Mouse (Mus musculus) leukemia stem cell, adult 10-12 weeks (primary cell): ENCODE data around the gene L3mbtl1. TPM values are rescaled to one million over a fixed set of nuclear protein-coding genes. Genes with fewer than 3 reads are reported as not detected.

ENCODE experiments used
- polyA plus RNA-seq: library from polyadenylated mRNA; stranded (reverse); fragments of >175 nt; gene quantifications from 2 replicates; pipeline ENCODE4 v1.2.3, GENCODE M21; 2012; ENCODE audit warnings: low replicate concordance

L3mbtl1 gene
- polyA plus RNA-seq = 0.49 and 0.73 TPM in 2 replicates

DNA sequence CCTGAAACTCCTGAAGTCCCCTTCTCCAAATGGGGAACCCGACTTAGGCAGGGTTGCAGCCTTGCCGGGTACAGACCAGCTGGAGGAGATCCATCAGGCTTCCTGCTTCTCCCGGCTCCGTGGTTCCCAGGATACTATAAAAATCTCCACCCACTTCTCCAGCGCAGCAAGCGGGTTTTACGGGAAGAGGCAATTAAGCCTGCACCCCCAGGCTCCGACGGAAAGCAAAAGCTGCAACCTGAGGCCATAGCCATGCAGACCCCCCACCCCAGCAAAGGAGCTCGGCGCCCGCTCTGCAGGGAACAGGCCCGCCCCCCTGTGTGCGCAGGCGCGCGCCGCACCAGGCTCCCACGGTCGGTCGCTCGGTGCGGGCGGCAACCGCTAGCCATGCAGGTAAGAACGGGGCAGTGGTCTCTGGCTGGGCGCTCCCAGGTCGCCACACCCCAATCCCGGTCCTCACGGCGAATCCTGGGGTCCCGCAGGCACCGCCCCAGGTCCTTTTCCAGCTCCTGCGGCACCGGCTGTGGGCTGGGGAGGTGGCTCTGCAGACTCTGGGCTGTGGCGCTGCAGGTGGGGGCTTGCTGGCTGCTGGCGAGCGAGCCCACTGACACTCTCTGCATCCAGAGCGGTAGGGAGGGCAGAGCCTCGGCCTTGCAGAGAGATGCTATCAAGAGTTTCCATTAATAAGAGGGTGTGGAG is at the start of gene L3mbtl1:
TSS of gene L3mbtl1 (plus strand) at position 325 of the 699 bp plus-strand sequence.

DNA sequence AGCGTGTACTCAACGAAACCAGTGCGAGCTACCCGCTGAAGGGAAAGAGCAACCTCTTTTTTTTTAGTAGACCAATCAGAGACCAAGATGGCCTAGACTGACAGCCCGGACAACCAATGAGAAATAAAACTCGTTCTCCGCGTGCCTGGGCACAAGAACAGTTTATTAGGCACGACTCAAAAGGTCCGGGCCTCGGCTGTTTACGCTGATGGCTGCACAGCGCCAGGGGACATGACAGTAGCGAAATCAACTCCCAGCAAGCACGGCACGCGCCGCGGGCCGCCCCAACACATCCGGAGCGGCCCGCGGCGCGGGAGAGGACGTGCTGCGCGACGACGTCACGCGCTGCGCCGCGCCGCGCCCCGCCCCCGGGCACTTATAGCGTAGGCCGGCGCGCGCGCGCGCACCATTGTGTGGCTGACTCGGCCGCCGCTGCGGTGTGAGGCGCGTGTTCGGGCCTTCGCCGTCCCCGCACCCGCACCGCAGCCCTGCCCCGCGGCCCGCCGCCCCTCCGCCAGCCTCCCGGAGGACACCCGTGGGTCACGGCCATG is 12.1 kb upstream of the L3mbtl1 start, which contains the start of gene Srsf6:
TSS of gene Srsf6 (plus strand) at position 406 of the 551 bp plus-strand sequence.

DNA sequence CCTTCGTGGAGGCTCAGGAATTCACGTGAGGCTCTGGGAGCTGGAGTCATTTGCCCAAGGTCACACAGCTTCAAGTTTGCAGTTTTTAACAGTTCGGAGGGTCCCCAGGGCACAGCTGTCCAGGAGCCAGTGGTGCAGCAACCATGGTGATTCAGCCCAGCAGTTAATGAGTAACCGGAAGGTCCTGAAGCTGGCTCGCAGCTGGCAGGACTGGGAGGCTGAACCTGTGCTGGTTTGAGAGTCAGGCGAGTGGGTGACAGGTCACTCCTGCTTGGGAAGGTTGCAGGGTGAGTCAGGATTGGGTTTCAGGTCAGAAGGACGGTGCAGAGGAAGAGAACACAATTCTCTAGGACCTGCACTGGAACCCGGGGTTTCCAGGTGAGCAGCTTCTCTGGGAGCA is 43.9 kb downstream of the L3mbtl1 start, which contains the start of gene Sgk2:
TSS of gene Sgk2 (plus strand) at position 113 of the 400 bp plus-strand sequence.

DNA sequence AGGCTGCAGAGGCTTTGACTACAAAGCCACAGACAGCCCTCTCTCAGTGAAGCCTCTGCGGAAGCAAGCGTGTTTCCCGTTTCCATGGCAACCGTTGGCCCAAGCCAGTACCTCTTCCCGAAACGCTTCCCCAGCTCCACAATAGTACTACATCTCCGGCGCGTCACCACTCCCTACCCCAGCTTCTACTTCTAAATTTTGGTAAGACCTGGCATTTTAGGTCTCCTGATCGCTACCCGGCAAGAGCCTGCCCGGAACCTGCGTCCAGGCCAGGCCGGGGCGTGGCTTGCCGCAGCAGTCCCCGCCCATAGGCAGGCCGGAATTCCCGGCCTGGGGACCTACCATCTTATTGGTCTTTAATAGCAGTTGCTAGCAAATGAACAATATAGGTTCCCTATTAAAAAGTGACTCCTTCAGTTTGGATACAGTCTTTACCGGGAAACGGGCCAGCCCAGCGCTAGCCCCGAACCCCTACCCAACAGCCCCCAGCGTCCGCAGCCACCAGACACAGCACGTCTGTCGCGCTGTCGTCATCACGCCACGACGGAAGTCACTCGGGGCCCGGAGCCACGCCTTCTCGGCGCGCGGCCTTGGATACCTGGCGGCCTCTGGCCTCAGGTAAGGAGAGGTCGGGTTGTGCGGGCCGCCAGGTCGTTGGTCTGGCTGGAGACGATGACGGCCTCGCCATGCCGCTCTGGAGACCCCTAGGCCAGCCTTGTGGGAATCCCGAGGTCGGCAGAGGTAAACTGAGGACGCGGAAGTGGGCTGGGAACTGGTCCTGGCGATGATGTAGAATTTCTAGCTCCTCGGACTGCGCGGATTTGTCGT is 73.9 kb downstream of the L3mbtl1 start, which contains the start of gene Ift52:
TSS of gene Ift52 (plus strand) at position 439 of the 828 bp plus-strand sequence.

Other genes starting within 250 kb of the L3mbtl1 start
- 99.0 and 114 TPM in 2 replicates for gene Srsf6, start 11.9 kb upstream of the L3mbtl1 start, polyA plus RNA-seq
- gene Sgk2, start 43.9 kb downstream of the L3mbtl1 start, polyA plus RNA-seq = not detected in 2 replicates
- 1.1 and 4.6 TPM in 2 replicates for gene Ift52, start 73.9 kb downstream of the L3mbtl1 start, polyA plus RNA-seq
- gene Mybl2, start 111.2 kb downstream of the L3mbtl1 start, polyA plus RNA-seq = 65.2 and 71.4 TPM in 2 replicates
- not detected in 2 replicates for gene Gtsf1l, start 144.4 kb downstream of the L3mbtl1 start, polyA plus RNA-seq